In genomic region chr11:96910003-96910402, GRCm38 (mm10) we compare ENCODE assay signal across 8 mouse cellular contexts. TPM values are rescaled to one million over a fixed set of nuclear protein-coding genes. Genes with fewer than 3 reads are reported as not detected.
DNase-seq lines count a peak whose midpoint lies in the region; ATAC-seq and TF ChIP-seq lines count a peak whose summit lies in the region.

No protein-coding gene starts in this region.

- peak; percentile 64 for ATAC-seq in forebrain, embryonic 11.5 days (replicated peaks; ENCODE audit: low FRiP score)
- ATAC-seq in neutrophil, adult 5-6 weeks (ENCODE audit: extremely low read depth, insufficient number of reproducible peaks, low FRiP score, poor library complexity, severe bottlenecking): peak; percentile 57

- H3K27me3 ChIP-seq in ES-Bruce4 (ENCODE audit: control insufficient read depth, insufficient read depth, low read length, poor library complexity, severe bottlenecking): no peaks in the 10 kb centered on the region
- no peaks in the 10 kb centered on the region for H3K27me3 ChIP-seq in forebrain, embryonic 11.5 days (ENCODE audit: control insufficient read depth, insufficient read depth, low read length)

- TF ChIP-seq CTCF in ES-Bruce4 (IDR thresholded peaks at IDR 0.05; ENCODE audit: low read depth, low read length): peak; percentile 76

- H3K9ac ChIP-seq in ES-Bruce4 (ENCODE audit: low read depth, poor library complexity, severe bottlenecking): no peak overlapping the region
- peak overlapping the region; percentile 35; the same call in 1 of the 2 replicates for H3K9ac ChIP-seq in forebrain, embryonic 11.5 days (ENCODE audit: low read length)

- intact Hi-C loops in heart, postnatal 14 days (cut with DNase I): loop anchor here (5.0 kb wide), 1 partner anchor 133 kb away; the partner anchor contains the start of gene Snx11

- no peak for TF ChIP-seq EP300 in ES-Bruce4 (IDR thresholded peaks at IDR 0.05; ENCODE audit: insufficient read depth, low read depth, low read length)

- H3K4me3 ChIP-seq in ES-Bruce4 (ENCODE audit: low read depth, low read length): no peak overlapping the region
- H3K4me3 ChIP-seq in forebrain, embryonic 11.5 days (ENCODE audit: low read depth, low read length): no peak overlapping the region

- H3K4me1 ChIP-seq in ES-Bruce4 (ENCODE audit: control insufficient read depth, insufficient read depth, low read length): peaks cover 2% of the 10 kb centered on the region
- H3K4me1 ChIP-seq in forebrain, embryonic 11.5 days (replicated peaks; ENCODE audit: control insufficient read depth, insufficient read depth, low read length): peaks cover 10% of the 10 kb centered on the region; the same call in 1 of the 2 replicates

- H3K4me2 ChIP-seq in forebrain, embryonic 11.5 days (ENCODE audit: low read depth, low read length, severe bottlenecking): no peak overlapping the region

- H3K36me3 ChIP-seq in ES-Bruce4 (ENCODE audit: control insufficient read depth, insufficient read depth, low read length, poor library complexity, severe bottlenecking): peaks cover 46% of the 10 kb centered on the region
- H3K36me3 ChIP-seq in forebrain, embryonic 11.5 days (ENCODE audit: control insufficient read depth, insufficient read depth, low read length): peaks cover 5% of the 10 kb centered on the region

- DNase-seq in c-Kit-positive CD71-positive TER-119-negative erythroid progenitor cells, embryonic 14.5 days (ENCODE audit: low read depth): peak; percentile 68
- DNase-seq in forebrain, embryonic 11.5 days (ENCODE audit: low spot score): peak; percentile 91
- DNase-seq in heart, postnatal 14 days: peak; percentile 78 to 88
- peak; percentile 83 to 89 for DNase-seq in kidney, postnatal 4 days
- DNase-seq in lung, adult 18-20 months: peak; percentile 73 to 76
- DNase-seq in thymus, postnatal 10 days (ENCODE audit: low spot score in 2 of 2): peak; percentile 52 to 76

- TF ChIP-seq POLR2A in ES-Bruce4 (IDR thresholded peaks at IDR 0.05; ENCODE audit: insufficient read depth, low read length): no peak

- no peaks in the 10 kb centered on the region for H3K9me3 ChIP-seq in ES-Bruce4 (replicated peaks; ENCODE audit: control insufficient read depth, insufficient read depth, low read length, poor library complexity, severe bottlenecking)
- no peaks in the 10 kb centered on the region for H3K9me3 ChIP-seq in forebrain, embryonic 11.5 days (ENCODE audit: control insufficient read depth, low read length)

- no peak overlapping the region for H3K27ac ChIP-seq in ES-Bruce4 (ENCODE audit: insufficient read depth, low read length)
- peak overlapping the region; percentile 7; the same call in 1 of the 2 replicates for H3K27ac ChIP-seq in forebrain, embryonic 11.5 days (ENCODE audit: low read depth, low read length)

- WGBS in forebrain, embryonic 11.5 days: 23% methylated on average over 7 of the region's 7 CpGs

RNA-seq across cellular contexts. Expression of gene Cdk5rap3, which starts 6.3 kb away (rescaled TPM):
- polyA plus RNA-seq in ES-Bruce4 (2011; ENCODE audit: insufficient read depth, insufficient read length, low read depth, missing spikeins): 93.3 and 109 TPM in 2 replicates
- 83.4 and 94.0 TPM in 2 replicates for polyA plus RNA-seq in forebrain, embryonic 11.5 days (2014; fragmentation: Nextera tagmentation; extraction: Ambion mirVana)
- 10 to 100 TPM; 22.3 to 23.3 TPM for total RNA-seq in heart, postnatal 14 days (2021)
- 22.6 and 29.6 TPM in 2 replicates for total RNA-seq in neutrophil, adult 5-6 weeks (2017)

RNA-seq across cellular contexts. Expression of gene Prr15l, which starts 17.9 kb away (rescaled TPM):
- polyA plus RNA-seq in ES-Bruce4 (2011; ENCODE audit: insufficient read depth, insufficient read length, low read depth, missing spikeins): 10.9 and 11.1 TPM in 2 replicates
- polyA plus RNA-seq in forebrain, embryonic 11.5 days (2014; fragmentation: Nextera tagmentation; extraction: Ambion mirVana): 0.25 and 0.29 TPM in 2 replicates
- 1 to 10 TPM in 1 of 2 experiments, under 1 TPM in 1; 0.88 to 1.8 TPM for total RNA-seq in heart, postnatal 14 days (2021)
- 0.23 and 0.61 TPM in 2 replicates for total RNA-seq in neutrophil, adult 5-6 weeks (2017)

RNA-seq across cellular contexts. Expression of gene Pnpo, which starts 33.8 kb away (rescaled TPM):
- polyA plus RNA-seq in ES-Bruce4 (2011; ENCODE audit: insufficient read depth, insufficient read length, low read depth, missing spikeins): 23.6 and 24.1 TPM in 2 replicates
- polyA plus RNA-seq in forebrain, embryonic 11.5 days (2014; fragmentation: Nextera tagmentation; extraction: Ambion mirVana): 24.8 and 28.8 TPM in 2 replicates
- total RNA-seq in heart, postnatal 14 days (2021): 10 to 100 TPM; 14.1 to 15.0 TPM
- 15.6 and 17.3 TPM in 2 replicates for total RNA-seq in neutrophil, adult 5-6 weeks (2017)
